Mouse (Mus musculus) embryonic facial prominence, embryonic 11.5 days (tissue): ENCODE data around the gene Otulin. TPM values are rescaled to one million over a fixed set of nuclear protein-coding genes. Genes with fewer than 3 reads are reported as not detected.
A peak's percentile ranks its signal among the peaks of the same experiment; 100 is the strongest.

Source experiments
- ATAC-seq: fragments of 200-750 bp; cut with Nextera tagmentation; replicated peaks from 2 replicates; pipeline ENCODE4 v1.8.0; 2017; ENCODE audit warnings: low read depth; ENCODE audit not compliant: insufficient number of reproducible peaks, low FRiP score, low TSS enrichment
- DNase-seq: peaks from one replicate; pipeline ENCODE4 v3.0.0-alpha.2; 2015; ENCODE audit warnings: low spot score
- H3K27ac ChIP-seq: fragments of 300-500 bp; sonication (generic); replicated peaks from 2 replicates; pipeline ENCODE4 v1.5.1; 2014; ENCODE audit warnings: mild to moderate bottlenecking, low read depth, low read length, control low read depth
- H3K27me3 ChIP-seq: fragments of 300-500 bp; sonication (generic); 2 replicates; pipeline ENCODE4 v1.6.1; 2014; ENCODE audit warnings: mild to moderate bottlenecking, low read length, moderate library complexity, mixed read lengths; ENCODE audit not compliant: control insufficient read depth, insufficient read depth
- H3K36me3 ChIP-seq: fragments of 300-500 bp; sonication (generic); replicated peaks from 2 replicates; pipeline ENCODE4 v1.6.1; 2014; ENCODE audit warnings: low read depth, mild to moderate bottlenecking, low read length, moderate library complexity, mixed read lengths; ENCODE audit not compliant: control insufficient read depth, insufficient read depth
- H3K4me1 ChIP-seq: fragments of 300-500 bp; sonication (generic); 2 replicates; pipeline ENCODE4 v1.6.1; 2014; ENCODE audit warnings: low read length, mixed read lengths; ENCODE audit not compliant: control insufficient read depth, insufficient read depth
- H3K4me2 ChIP-seq: fragments of 300-500 bp; sonication (generic); 2 replicates; pipeline ENCODE4 v1.6.1; 2014; ENCODE audit warnings: low read depth, mild to moderate bottlenecking, control low read depth, low read length, moderate library complexity
- H3K4me3 ChIP-seq: fragments of 300-500 bp; sonication (generic); 2 replicates; pipeline ENCODE4 v1.5.1; 2014; ENCODE audit warnings: low read depth, low read length, control low read depth
- H3K9ac ChIP-seq: fragments of 300-500 bp; sonication (generic); replicated peaks from 2 replicates; pipeline ENCODE4 v1.6.1; 2014; ENCODE audit warnings: mild to moderate bottlenecking, control low read depth, low read length
- H3K9me3 ChIP-seq: fragments of 300-500 bp; sonication (generic); replicated peaks from 2 replicates; pipeline ENCODE4 v1.6.1; 2016; ENCODE audit warnings: mild to moderate bottlenecking, low read length, inconsistent platforms, mixed read lengths; ENCODE audit not compliant: control insufficient read depth
- WGBS: fragments of 180-500 bp; shearing (Covaris S2); extraction: QIAGEN DNeasy Blood & Tissue Kit; methylation state at CpG from one replicate; pipeline ENCODE4 v1.1.7; 2014; 5-methylcytosine and 5-hydroxymethylcytosine counted together
- polyA plus RNA-seq: library from polyadenylated mRNA; unstranded; fragments of >200 nt; fragmentation: Nextera tagmentation; extraction: Ambion mirVana; gene quantifications from 2 replicates; pipeline ENCODE4 v1.2.1, GENCODE M21; 2014

The Otulin gene
- polyA plus RNA-seq, 1 experiment from 2014 or later: 38.0 TPM

- H3K9me3 ChIP-seq: no peaks in the 10 kb centered on the region
- H3K4me1 ChIP-seq: no peaks in the 10 kb centered on the region
- H3K4me3 ChIP-seq: no peak overlapping the region
- 87% methylated on average over 6 of the region's 6 CpGs for WGBS
- DNase-seq (no peak), ATAC-seq (no peak)
- H3K27me3 ChIP-seq: no peaks in the 10 kb centered on the region
- no peak overlapping the region for H3K9ac ChIP-seq
- H3K4me2 ChIP-seq: no peak overlapping the region
- no peak overlapping the region for H3K27ac ChIP-seq
- peaks cover 2% of the 10 kb centered on the region for H3K36me3 ChIP-seq
Measured at GRCm38 (mm10) chr15:27620475-27621185, 9.9 kb downstream of the Otulin start.

- WGBS: 88% methylated on average over 3 of the region's 3 CpGs
- no peaks in the 10 kb centered on the region for H3K4me1 ChIP-seq
- H3K4me3 ChIP-seq: no peak overlapping the region
- no peak overlapping the region for H3K27ac ChIP-seq
- ATAC-seq (no peak), DNase-seq (no peak)
- H3K9ac ChIP-seq: no peak overlapping the region
- H3K9me3 ChIP-seq: no peaks in the 10 kb centered on the region
- H3K4me2 ChIP-seq: no peak overlapping the region
- H3K36me3 ChIP-seq: peaks cover 2% of the 10 kb centered on the region; the same call in 1 of the 2 replicates
- H3K27me3 ChIP-seq: no peaks in the 10 kb centered on the region
Measured at GRCm38 (mm10) chr15:27619683-27620082, 10.8 kb downstream of the Otulin start.

DNA sequence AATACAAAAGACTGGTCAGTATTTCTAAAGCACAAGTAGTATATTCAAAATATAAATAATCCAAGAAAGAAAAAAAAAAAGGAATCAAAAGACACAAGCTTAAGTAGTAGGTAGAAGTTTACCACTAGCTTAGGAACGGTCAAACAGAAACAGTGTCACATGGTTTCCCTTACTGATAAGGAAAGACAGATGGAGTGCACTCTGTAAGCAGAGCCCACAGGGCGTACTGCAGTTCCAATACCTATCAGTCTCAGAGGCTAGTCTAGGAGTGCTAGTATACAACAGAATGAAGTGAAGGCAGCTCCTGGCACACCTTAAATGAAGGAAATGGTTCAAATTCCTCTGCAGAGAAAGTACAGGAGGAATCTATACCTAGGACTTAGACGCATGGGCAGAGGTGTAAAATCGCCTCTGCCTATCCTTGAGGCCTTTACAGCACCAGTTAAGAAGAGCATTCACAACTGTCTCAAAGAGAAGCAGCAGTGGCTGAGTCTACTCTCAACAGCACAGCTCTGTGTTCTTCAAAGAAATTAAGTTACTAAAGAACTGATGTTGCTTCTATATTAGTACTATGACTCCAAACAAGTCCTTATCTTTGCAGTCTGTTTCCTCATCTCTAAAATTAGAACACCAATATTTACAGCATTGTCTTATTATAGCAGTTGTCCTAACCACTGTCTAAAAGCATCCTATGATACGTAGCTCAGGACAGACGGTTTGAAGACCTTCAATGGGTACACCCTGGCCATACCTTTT, 11.5 kb downstream of the Otulin start:
- peaks cover 2% of the 10 kb centered on the region; the same call in 1 of the 2 replicates for H3K36me3 ChIP-seq
- no peak for DNase-seq
- no peak overlapping the region for H3K27ac ChIP-seq
- no peak overlapping the region for H3K4me2 ChIP-seq
- 85% methylated on average over 6 of the region's 6 CpGs for WGBS
- ATAC-seq: no peak
- H3K9me3 ChIP-seq: no peaks in the 10 kb centered on the region
- H3K9ac ChIP-seq: no peak overlapping the region
- H3K4me3 ChIP-seq: no peak overlapping the region
- no peaks in the 10 kb centered on the region for H3K4me1 ChIP-seq
- H3K27me3 ChIP-seq: no peaks in the 10 kb centered on the region

DNA sequence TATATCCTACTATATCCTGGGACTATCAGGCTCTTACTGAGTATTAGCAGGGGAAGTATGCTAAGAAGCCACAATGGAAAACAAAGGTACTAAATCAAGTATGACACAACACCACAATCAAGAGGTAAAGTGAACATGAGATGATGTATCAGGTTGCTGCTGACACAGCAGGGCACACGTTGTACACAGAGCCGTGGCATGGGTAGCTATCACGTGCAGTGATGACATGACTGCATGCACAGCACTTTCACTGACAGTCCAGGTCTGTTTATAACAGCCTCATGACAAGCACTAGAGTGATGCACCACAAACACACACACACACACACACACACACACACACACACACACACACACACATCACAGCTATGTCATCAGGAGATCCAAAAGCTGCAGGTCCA, 13.3 kb downstream of the Otulin start:
- DNase-seq: no peak
- Histone ChIP-seq H3K9ac (no peak overlapping the region), H3K27ac (no peak overlapping the region)

DNA sequence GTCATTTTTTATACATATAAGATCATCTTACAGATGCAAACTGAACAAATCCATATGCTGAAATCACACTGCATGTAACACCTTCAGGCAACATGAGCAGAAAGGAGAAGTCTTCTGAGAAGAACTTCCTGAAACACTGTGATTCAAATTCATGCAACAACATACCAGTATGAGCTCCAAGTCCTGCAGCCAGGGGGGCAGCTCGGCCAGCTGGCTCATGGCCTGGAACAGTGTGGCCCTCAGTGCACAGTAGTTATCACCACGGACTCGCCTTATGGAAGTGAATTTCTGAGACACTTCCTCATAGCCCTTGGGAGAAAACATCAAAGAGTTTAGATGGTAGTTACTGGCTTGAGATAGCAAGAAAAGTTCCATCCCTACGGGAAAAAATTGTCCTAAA, 14.3 kb downstream of the Otulin start:
- H3K4me2 ChIP-seq: no peak overlapping the region
- ATAC-seq (no peak), DNase-seq (no peak)
- no peak overlapping the region for H3K9ac ChIP-seq
- no peak overlapping the region for H3K4me3 ChIP-seq
- H3K36me3 ChIP-seq: no peaks in the 10 kb centered on the region
- no peak overlapping the region for H3K27ac ChIP-seq
- no peaks in the 10 kb centered on the region for H3K27me3 ChIP-seq
- H3K4me1 ChIP-seq: no peaks in the 10 kb centered on the region
- 85% methylated on average over 4 of the region's 4 CpGs for WGBS
- no peaks in the 10 kb centered on the region for H3K9me3 ChIP-seq

More for the DNA sequence above, 13.3 kb downstream of the Otulin start:
- Histone ChIP-seq H3K27me3 (no peaks in the 10 kb centered on the region), H3K4me2 (no peak overlapping the region), H3K4me1 (no peaks in the 10 kb centered on the region), H3K9me3 (no peaks in the 10 kb centered on the region), H3K4me3 (no peak overlapping the region), H3K36me3 (peaks cover 2% of the 10 kb centered on the region; the same call in 1 of the 2 replicates)
- 87% methylated on average over 3 of the region's 3 CpGs for WGBS
- no peak for ATAC-seq

DNA sequence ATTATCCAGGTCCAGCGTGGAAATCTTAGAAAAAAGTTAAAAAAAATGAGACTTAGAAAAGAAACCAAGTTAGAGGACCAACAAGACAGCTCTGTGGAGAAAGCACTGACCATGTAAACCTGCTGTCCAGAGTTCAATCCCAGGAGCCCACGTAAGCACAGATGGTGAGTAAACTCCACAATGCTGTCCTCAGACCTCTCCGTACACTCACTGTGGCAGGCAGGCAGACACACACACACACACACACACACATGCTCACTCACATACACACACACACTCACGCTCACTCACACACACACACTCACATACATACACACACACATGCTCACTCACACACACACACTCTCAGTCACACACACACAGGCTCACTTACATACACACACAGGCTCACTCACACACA, 17.2 kb downstream of the Otulin start:
- no peak overlapping the region for H3K27ac ChIP-seq
- H3K36me3 ChIP-seq: peaks cover 2% of the 10 kb centered on the region; the same call in 1 of the 2 replicates
- no peaks in the 10 kb centered on the region for H3K9me3 ChIP-seq
- no peak for DNase-seq
- no peak; the same call in 1 of the 2 replicates for ATAC-seq
- no peak overlapping the region for H3K9ac ChIP-seq
- H3K27me3 ChIP-seq: no peaks in the 10 kb centered on the region
- no peak overlapping the region for H3K4me3 ChIP-seq
- no peaks in the 10 kb centered on the region for H3K4me1 ChIP-seq
- 97% methylated on average over 4 of the region's 4 CpGs for WGBS
- no peak overlapping the region for H3K4me2 ChIP-seq

- 53% methylated on average over 6 of the region's 6 CpGs for WGBS
- Histone ChIP-seq H3K9ac (no peak overlapping the region), H3K9me3 (no peaks in the 10 kb centered on the region), H3K4me1 (no peaks in the 10 kb centered on the region), H3K27me3 (no peaks in the 10 kb centered on the region), H3K36me3 (peaks cover 3% of the 10 kb centered on the region; the same call in 1 of the 2 replicates), H3K4me2 (no peak overlapping the region), H3K4me3 (no peak overlapping the region), H3K27ac (no peak overlapping the region)
- DNase-seq (peak; percentile 80), ATAC-seq (0 out of 2 replicates have a peak, but pooled peaks have one; percentile 67)
Measured at GRCm38 (mm10) chr15:27612533-27613221, 17.8 kb downstream of the Otulin start.
